Mouse (Mus musculus) bone marrow macrophage, adult 2 months (primary cell): Measurements from ENCODE around the gene Mctp2.

Source experiments
- CTCF ChIP-seq: IDR thresholded peaks from 2 replicates; pipeline ENCODE4 v1.5.1; 2012; ENCODE audit warnings: low read depth, mild to moderate bottlenecking, low read length, moderate library complexity
- POLR2A ChIP-seq: IDR thresholded peaks from 2 replicates; pipeline ENCODE4 v1.6.1; 2012; ENCODE audit warnings: mild to moderate bottlenecking, low read depth, low read length, borderline replicate concordance

DNA sequence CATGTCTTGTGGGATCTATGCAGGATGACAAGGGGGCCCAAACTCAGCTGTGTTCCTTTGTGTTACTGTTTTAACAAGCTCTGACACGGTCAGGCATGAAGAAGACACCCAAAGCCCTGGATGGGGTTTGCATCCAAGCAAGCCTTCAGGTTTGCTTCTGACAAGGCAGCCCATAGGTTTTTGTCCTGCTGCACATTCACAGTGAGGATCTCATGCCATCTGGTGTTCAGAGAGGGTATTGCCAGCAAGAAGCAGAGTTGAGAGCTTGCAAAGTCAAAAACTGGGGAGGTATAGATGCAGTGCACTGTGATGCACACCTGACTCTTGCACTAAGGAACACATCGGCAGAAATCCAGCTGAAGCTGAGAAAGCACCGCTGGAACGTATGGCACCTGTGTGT is 67.8 kb downstream of the Mctp2 start:
- TF ChIP-seq POLR2A (no peak), CTCF (no peak)
